Mouse (Mus musculus) MEL-GATA-1-ER (cell line): ENCODE data around the gene Tbc1d5.
"Not testable (repeated sequence)": the region's sequence is repeated elsewhere in the genome, so short reads cannot be mapped to it uniquely, and the experiment has no call there.

Experiments
- DNase-seq: peaks from one replicate; pipeline ENCODE4 v3.0.0-alpha.2; 2012; ENCODE audit warnings: low read depth; ENCODE audit errors: extremely low read depth

The Tbc1d5 gene

DNA sequence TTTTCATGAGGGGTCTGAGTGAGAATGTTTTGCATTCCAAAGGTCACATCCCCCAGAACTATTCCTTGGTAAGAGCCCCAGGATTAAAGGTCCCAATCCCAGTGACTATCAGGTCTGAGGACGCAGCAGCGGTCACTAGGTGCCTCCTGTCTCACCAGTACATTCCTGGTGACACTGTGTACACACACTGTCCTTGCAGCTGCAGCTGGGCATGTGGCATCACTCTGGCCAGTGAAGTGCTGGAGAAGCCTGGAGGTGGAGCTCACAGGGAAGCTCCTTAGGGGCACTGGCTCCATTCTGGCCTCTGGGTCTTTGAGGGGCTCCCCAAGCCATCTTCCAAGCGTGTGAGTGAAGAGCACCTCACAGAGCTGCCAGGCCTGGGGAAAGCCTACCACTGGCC lies 427.2 kb downstream of the Tbc1d5 start:
- DNase-seq: no peak

DNA sequence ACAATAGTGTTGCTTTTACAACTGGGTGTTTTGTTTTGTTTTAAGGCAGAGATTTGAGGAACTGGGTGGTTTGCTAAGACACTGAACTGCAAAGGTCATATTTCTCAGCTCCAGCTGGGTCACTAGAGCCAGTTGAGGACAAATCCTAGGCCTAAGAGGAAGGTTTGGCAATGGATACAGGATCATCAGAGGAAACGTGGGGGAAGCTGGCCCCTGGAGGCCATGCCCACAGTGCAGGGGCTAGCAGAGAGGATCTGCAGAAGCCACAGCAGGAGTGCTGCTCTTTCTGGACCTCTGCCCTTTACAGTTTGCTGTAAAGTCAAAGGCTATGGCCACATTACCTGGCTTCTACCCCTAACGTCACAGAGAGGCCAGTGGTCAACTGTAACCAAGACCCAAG lies 428.3 kb downstream of the Tbc1d5 start:
- DNase-seq: no peak

GRCm38 (mm10) chr17:50741386-50741785 lies 437.8 kb downstream of the Tbc1d5 start:
- DNase-seq: no peak

- no peak for DNase-seq
These were observed 438.3 kb downstream of the Tbc1d5 start for GRCm38 (mm10) chr17:50740804-50741203.

DNA sequence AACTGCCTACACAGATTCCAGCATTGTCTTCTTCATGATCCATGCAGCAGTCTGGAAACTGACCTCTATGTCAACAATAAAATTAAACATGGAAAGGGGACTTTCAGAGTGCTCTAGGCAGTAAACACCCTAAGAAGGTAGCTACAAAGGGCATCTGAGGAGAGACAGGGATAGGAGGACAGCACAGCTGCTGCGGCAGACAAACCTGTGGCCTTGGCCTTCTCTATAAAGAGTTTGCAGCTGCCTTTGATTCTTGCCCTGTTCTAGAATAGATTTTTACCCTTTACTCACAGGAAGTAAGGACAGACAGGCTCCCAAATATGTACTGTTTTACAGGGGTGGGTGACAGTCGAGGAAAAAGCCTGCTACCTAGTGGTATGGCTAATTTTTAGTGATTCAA lies 440.7 kb downstream of the Tbc1d5 start:
- DNase-seq: no peak

DNA sequence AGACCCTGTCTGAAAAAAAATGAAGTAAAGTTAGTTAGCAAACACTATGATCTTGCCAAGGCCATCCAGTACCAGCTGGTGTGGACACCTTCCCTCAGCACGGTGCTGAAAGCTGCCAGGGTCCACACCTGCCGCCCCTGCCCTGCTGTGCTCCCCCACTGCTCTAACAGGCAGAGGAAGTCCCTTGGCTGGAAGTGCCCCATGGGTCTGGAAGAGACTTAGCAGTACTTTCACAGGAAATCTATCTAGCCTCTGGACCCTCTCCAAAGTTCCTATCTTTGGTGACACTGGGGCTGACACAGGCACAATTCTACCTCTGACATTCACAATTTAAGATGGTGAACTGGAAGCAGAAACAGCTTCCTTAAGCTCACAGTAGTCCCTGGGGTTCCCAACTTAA lies 442.1 kb downstream of the Tbc1d5 start:
- no peak for DNase-seq

DNA sequence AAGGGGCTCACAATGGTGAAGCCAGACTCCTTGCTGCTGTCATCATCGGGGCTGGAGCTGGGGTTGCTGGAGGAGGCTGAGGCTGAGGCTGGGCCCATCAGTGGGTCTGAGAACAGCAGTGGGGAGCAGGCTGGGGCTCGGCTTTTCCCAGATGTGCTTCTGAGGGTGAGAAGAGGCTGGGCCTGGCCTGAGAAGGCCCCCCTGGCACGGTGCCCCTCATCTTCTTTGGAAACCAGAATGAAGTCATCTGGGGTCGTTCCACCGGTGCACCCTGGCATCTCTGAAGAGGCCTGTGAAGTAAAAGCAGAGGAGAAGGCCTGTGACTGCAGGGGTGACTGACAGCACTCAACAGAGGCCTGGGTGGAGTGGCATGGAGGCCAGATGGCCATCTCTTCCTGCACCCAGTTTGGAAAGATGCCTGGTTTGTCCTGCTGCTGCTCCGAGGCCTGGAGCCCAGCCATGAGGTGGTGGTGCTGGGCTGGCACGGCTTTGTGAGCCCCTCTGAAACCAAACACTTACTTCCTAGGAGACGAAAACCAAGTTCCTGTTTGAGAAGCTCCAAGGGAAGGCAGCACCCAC lies 443.1 kb downstream of the Tbc1d5 start:
- no peak for DNase-seq

- no peak for DNase-seq
These were observed 443.7 kb downstream of the Tbc1d5 start for GRCm38 (mm10) chr17:50735382-50735954.

- no peak for DNase-seq
These were observed 444.4 kb downstream of the Tbc1d5 start for GRCm38 (mm10) chr17:50734781-50735180.

GRCm38 (mm10) chr17:50733390-50733789 lies 445.8 kb downstream of the Tbc1d5 start:
- DNase-seq: no peak

GRCm38 (mm10) chr17:50731876-50732275 lies 447.3 kb downstream of the Tbc1d5 start:
- DNase-seq: no peak

DNA sequence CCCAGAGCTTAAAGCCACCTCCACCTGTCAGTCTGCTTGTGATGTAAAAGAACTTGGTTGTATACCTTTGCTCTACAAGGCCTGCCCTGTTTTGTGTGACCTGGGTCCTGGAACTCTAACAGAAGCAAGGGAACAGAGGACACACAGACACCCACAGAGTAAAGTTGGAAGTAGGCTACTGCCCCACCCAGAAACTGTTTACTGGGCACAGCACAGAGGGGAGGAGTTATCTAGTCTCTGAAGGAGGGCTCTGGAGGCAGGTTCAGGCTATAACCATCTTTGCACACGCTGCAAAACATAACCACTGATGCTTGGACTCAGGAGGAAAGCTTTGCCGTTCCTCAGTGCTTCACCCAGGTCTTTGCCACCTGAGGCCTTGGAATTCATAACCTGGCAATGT lies 448.3 kb downstream of the Tbc1d5 start:
- DNase-seq: no peak

- DNase-seq: no peak
These were observed 449.6 kb downstream of the Tbc1d5 start for GRCm38 (mm10) chr17:50729577-50729976.

DNA sequence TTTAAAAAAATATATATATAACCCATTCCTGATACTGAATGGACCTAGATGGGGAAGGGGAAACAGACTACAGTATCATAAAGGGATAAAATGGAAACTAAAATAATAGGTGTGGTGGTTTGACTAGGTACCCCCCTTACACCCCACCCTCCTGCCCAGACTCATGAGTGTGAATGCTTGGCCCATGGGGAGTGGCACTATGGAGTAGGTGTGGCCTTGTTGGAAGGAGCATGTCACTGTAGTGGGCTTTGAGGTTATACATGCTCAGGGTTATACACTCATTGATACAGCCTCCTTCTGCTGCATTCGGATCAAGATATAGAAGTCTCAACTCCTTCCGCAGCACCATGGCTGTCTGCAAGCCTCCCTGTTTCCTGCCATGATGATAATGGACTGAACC lies 450.1 kb downstream of the Tbc1d5 start:
- DNase-seq: no peak

DNA sequence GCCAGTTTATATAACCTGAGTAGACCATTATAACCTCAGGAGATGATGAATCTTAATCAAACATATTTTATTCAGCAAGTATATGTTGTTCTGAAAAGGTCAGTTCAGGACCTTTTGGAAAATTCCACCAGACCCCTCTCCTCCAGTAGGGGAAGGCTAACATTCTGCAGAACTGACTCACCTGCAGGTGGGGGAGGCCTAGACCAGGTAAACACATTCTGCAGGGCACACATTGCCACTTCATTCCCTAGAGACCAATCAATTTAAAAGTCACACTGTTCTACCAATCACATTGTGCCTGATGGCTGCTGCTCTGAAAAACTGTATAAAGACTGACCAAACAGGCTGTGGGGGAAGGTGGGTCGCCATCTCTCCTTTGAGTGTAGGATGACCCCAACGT lies 452.9 kb downstream of the Tbc1d5 start:
- no peak for DNase-seq

DNA sequence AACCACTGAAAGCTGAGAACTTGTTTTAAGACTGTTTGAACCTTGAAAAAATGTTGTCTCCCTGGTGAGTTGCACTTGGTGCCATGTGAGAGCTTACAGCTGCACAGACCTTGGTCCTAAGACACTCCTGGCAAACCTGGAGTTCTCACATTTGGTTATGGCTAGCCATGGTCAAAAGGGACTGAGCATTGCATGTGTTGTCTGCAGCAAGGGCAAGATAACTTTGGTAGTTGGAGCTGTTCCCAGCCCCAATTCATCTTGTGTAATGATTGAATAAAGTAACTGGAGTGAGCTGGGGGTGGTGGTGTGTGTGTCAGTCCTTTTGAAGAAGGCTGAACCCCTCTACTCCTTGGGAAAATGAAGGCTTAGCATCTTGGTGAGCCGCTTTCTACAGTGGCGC lies 454.8 kb downstream of the Tbc1d5 start:
- DNase-seq: no peak

- DNase-seq: no peak
These were observed 461.6 kb downstream of the Tbc1d5 start for GRCm38 (mm10) chr17:50717586-50717985.

DNA sequence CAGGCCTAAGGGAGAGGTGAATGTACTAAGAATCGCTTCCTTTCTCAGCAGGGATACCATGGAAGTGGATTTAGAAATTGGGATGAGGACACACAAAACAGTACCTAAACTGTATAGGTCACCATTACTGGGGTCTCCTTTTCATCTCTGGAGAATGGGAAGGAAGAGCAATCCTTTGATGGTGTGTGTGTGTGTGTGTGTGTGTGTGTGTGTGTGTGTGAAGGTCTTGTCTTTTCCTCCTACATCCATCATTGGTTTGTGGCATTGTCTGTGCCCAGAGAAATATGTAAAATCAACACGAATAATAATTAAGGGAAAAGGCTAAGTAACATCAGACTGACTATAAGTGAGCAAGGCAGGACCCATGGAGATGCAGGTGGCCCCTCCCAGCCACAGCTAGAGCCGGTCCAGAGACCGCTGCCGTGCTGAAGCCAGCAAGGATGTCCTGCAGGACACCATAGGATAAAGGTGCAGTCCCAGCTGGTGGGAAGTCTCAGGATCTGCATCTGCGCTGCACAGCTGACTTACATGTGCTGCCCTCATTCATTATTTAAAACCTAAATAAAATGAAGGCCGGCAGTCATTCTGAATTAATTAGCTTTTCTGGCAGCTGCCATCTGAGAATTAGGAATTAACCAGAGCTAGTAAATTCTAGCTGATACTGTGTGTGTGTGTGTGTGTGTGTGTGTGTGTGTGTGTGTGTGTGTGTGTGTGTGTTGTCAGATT lies 468.5 kb downstream of the Tbc1d5 start:
- no peak for DNase-seq

DNA sequence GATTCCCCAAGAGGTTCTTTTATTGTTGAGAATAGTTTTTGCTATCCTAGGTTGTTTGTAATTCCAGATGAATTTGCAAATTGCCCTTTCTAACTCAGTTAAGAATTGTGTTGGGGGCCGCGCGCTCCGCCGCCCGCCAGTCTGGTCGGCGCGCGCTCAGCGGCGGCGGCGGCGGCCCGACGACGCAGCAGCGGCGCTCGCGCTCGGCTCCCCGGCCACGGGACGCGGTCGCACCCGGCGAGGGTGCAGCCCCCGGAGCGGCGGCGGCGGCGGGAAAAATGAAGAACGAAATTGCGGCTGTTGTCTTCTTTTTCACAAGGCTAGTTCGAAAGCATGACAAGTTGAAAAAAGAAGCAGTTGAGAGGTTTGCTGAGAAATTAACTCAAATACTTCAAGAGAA lies 480.7 kb downstream of the Tbc1d5 start:
- not testable (repeated sequence) for DNase-seq

DNA sequence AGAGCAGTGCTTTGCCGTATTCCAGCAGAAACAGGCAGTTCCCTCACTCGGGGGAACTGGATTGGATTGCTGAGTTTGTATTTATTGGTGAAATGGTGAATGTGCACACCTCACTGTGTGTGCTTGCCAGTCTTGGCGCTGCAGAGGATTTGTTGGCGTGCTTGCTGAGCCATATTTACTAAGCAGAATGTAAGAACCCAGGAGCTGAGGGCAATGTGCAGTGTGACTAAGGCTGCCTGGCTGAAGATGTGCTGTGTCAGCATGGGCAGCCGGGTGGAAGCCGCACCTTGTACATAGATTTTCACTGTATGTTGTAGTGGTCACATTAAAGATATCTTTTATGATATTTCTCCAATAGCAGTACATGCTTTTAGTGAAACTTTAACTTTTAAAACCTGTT lies 491.0 kb downstream of the Tbc1d5 start:
- DNase-seq: no peak

DNA sequence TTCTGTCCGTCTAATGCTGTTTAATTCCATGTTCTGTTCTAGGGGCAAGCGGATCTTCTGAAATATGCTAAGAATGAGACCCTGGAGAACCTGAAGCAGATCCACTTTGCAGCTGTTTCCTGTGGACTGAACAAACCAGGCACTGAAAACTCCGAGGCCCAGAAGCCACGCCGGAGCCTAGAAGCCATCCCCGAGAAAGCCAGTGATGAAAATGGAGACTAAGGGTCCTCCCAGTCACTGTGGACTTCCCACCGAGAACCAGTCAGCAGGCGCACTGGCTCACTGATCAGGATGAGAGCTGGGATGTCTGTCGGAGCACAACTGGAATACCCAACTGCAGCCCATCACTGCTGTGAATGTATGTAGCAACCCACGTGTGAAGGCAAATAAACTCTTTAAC lies 491.5 kb downstream of the Tbc1d5 start:
- DNase-seq: no peak

DNA sequence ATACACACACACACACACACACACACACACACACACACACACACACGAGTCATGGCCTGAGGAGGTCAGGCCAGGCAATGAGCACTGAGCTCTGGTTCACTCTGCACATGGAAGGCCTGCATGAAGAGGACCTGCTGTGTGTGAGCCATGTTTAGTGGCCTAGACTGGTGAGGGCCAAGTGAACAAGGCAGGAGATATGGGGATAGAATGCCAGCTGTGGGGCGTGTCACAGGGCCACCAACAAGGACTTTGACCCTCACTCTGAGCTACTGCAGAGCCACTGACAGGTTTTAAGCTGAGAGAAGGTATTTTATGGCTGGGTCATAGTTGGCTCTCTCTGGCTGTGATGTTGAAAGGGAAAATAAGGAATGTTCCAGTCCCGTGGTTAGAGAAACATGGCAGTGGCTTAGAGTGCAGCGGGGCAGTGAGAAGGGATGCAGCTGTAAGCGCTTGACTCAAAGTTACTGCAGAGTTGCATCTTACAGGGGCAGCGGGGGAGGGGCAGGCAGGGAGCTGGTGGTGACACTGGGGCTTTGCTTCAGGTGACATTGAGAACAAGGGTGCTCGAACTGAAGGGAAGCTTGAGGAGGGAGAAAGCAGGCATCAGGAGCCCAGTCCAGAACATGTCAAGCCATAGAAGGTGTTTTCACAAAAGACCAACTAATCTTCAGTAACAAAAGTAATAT lies 494.0 kb downstream of the Tbc1d5 start:
- no peak for DNase-seq
